Mouse (Mus musculus) erythroblast, embryonic 14.5 days (primary cell): Measurements from ENCODE around the gene Lsm14a.

ENCODE experiments used
- GATA1 ChIP-seq: IDR thresholded peaks from 2 replicates; pipeline ENCODE4 v1.6.1; 2012; ENCODE audit warnings: low read length, inconsistent platforms, mixed read lengths
- TAL1 ChIP-seq: IDR thresholded peaks from 3 replicates; pipeline ENCODE4 v1.6.1; 2012; ENCODE audit warnings: low read length, inconsistent platforms, mixed read lengths

GRCm38 (mm10) chr7:34407492-34407891 is 14.4 kb upstream of the Lsm14a start:
- no peak for TF ChIP-seq GATA1
- no peak for TF ChIP-seq TAL1
